Mouse (Mus musculus) hindbrain, embryonic 10.5 days (tissue): ENCODE measurements around the gene Slc45a2. TPM values are rescaled to one million over a fixed set of nuclear protein-coding genes. Genes with fewer than 3 reads are reported as not detected.

ENCODE experiments used
- DNase-seq: peaks from one replicate; pipeline ENCODE4 v3.0.0-alpha.2; 2017; ENCODE audit warnings: low spot score
- H3K27ac ChIP-seq: fragments of 300-500 bp; sonication (generic); 2 replicates; pipeline ENCODE4 v1.5.1; 2016; ENCODE audit warnings: mild to moderate bottlenecking, moderate library complexity
- H3K27me3 ChIP-seq: fragments of 300-500 bp; sonication (generic); 2 replicates; pipeline ENCODE4 v1.6.1; 2016; ENCODE audit warnings: mild to moderate bottlenecking; ENCODE audit not compliant: poor library complexity, insufficient read depth, severe bottlenecking
- H3K36me3 ChIP-seq: fragments of 300-500 bp; sonication (generic); 2 replicates; pipeline ENCODE4 v1.6.1; 2016; ENCODE audit warnings: mild to moderate bottlenecking, moderate library complexity
- H3K4me1 ChIP-seq: fragments of 300-500 bp; sonication (generic); replicated peaks from 2 replicates; pipeline ENCODE4 v1.6.1; 2016; ENCODE audit warnings: mild to moderate bottlenecking
- H3K4me3 ChIP-seq: fragments of 300-500 bp; sonication (generic); 2 replicates; pipeline ENCODE4 v1.5.1; 2016; ENCODE audit warnings: mild to moderate bottlenecking, moderate library complexity
- H3K9me3 ChIP-seq: fragments of 300-500 bp; sonication (generic); 2 replicates; pipeline ENCODE4 v1.6.1; 2016; ENCODE audit warnings: mild to moderate bottlenecking, moderate library complexity
- WGBS: fragments of 180-500 bp; shearing (Covaris S2); methylation state at CpG from one replicate; pipeline ENCODE4 v1.1.7; 2016; 5-methylcytosine and 5-hydroxymethylcytosine counted together
- polyA plus RNA-seq: library from polyadenylated mRNA; unstranded; fragments of >200 nt; fragmentation: Nextera tagmentation; extraction: Ambion mirVana; gene quantifications from 2 replicates; pipeline ENCODE4 v1.2.1, GENCODE M21; 2016

The Slc45a2 gene
- polyA plus RNA-seq, 1 experiment from 2014 or later, result 0.21 TPM

DNA sequence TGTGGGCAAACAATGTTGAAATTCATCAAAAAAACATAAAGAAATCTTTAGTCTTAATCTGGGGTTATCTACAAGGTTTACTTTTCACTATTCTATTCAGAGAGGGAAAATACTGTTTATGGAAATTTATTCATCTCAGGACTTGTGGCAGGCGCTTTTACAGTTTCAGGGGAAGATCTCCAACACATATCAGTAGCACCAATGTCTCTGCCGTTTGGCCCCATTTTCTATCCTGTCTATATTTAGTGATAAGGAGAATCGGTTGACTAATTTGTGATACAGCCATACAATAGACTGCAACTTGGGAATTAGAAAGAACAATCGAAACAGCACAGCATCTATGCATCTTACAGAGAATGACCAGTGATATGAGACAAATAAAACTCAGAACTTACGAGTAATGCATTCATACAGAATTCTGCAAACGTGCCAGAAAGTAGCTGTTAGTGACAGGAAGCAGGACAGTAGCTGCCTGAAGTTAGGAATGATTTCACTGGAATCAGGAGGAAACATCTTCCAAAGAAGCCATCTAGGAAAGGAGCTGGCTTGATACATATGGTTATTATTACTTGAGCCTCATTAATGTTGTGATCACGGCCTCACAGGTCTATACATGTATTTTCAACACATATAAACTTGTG is 54.0 kb downstream of the Slc45a2 start:
- no peaks in the 10 kb centered on the region for H3K9me3 ChIP-seq
- peaks cover 8% of the 10 kb centered on the region for H3K4me1 ChIP-seq
- H3K4me3 ChIP-seq, result no peak overlapping the region
- 84% methylated on average over 7 of the region's 7 CpGs for WGBS
- no peaks in the 10 kb centered on the region for H3K27me3 ChIP-seq
- no peaks in the 10 kb centered on the region for H3K36me3 ChIP-seq
- H3K27ac ChIP-seq, result no peak overlapping the region
- no peak for DNase-seq

DNA sequence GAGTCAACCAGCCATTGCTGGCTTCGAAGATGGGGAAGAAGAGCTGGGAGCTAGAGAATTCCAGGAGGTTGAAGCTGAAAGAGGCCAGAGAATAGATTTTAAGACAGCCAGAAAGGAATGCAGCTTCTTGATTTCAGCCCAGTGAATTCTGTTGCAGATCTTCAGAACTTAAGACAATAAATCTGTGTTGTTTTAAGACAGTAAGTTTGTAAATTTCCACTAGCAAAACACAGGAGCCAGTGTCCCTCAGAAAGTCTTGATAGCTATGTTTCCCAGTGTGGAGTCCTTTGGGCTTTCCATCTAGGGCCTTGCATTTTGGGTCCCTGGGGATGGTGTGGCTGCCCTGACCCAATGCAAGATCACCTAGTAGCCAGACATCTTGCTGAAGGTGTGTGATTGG is 62.4 kb downstream of the Slc45a2 start:
- Histone ChIP-seq H3K9me3 (no peaks in the 10 kb centered on the region), H3K4me1 (peaks cover 39% of the 10 kb centered on the region), H3K27me3 (no peaks in the 10 kb centered on the region), H3K36me3 (no peaks in the 10 kb centered on the region), H3K27ac (no peak overlapping the region), H3K4me3 (no peak overlapping the region)
- no peak for DNase-seq
- 91% methylated on average over 1 of the region's 1 CpGs for WGBS

DNA sequence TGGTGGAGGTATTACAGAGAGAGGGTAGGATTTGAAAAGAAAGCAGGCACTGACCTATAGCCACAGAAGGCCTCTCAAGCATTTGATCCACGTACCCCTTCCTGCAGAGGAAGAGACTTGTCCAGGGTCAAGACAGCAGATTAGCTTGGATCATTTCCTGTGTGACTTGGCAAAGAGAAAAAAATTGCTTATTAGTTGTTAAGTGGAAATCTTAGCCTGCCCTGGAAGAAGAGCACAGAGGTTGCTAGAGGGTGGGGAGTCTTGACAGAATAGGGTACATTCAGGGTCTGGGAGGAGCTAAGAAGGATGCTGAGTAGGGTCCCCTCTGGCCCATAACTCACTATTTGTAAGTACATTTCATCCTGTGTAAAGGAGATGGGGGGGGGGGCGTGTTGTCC is 63.6 kb downstream of the Slc45a2 start:
- no peaks in the 10 kb centered on the region for H3K36me3 ChIP-seq
- H3K27me3 ChIP-seq, result no peaks in the 10 kb centered on the region
- WGBS, result 14% methylated on average over 2 of the region's 2 CpGs
- no peaks in the 10 kb centered on the region for H3K9me3 ChIP-seq
- peak; percentile 17 for DNase-seq
- H3K4me3 ChIP-seq, result peak overlapping the region; percentile 52
- H3K27ac ChIP-seq, result peak overlapping the region; percentile 86
- H3K4me1 ChIP-seq, result peaks cover 39% of the 10 kb centered on the region

DNA sequence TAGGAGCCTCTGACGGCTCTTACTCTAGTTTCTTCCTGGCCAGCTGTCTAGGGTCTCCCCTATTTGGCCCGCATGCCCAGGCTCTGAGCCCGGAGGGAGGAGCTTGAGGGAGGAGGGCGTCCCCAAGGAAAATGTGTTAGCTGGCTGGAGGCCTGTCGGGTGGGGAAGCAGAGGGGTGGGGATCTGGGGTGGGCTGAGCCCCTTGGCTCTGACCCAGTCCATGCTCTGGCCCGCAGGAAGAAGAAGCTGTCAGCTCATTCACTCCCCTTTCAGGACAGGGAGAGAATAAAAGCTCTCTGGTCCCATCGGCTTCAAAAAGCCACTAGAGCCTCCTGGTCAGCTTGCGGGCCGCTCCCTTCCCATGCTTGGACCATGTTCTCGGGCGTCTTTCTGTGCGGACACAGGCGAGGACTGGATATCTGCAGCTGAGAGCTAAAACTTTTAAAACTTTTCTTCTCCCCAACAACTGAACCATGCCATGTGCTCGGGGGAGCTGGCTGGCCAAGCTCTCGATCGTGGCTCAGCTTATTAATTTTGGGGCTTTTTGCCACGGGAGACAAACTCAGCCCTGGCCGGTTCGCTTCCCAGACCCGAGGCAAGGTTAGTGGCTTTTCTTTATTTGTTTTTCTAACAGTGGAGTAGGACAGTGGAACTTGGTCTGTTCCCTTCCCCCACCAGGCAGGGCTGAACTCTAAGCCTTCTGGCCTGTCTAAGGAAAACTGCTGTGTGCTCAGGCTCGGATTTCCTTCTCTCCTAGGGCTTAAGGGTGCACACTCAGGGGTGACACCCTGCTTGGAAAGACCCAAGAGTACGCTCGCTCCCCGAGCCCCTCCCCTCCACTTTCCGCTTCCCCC is 64.3 kb downstream of the Slc45a2 start, which contains the start of gene Adamts12:
TSS of gene Adamts12 (plus strand) at position 233 of the 854 bp plus-strand sequence.
- Histone ChIP-seq H3K27ac (peak within 1 kb of the TSS; percentile 86), H3K9me3 (no peaks in the 10 kb centered on the region), H3K27me3 (no peaks in the 10 kb centered on the region), H3K4me1 (peaks cover 39% of the 10 kb centered on the region), H3K36me3 (no peaks in the 10 kb centered on the region), H3K4me3 (peak within 1 kb of the TSS; percentile 52)
- 1% methylated on average over 25 of the region's 25 CpGs for WGBS
- DNase-seq, result peak; percentile 63

GRCm38 (mm10) chr15:11065528-11066171 is 65.1 kb downstream of the Slc45a2 start:
- no peaks in the 10 kb centered on the region for H3K27me3 ChIP-seq
- no peaks in the 10 kb centered on the region for H3K9me3 ChIP-seq
- WGBS, result 4% methylated on average over 9 of the region's 9 CpGs
- DNase-seq, result peak; percentile 25
- H3K4me3 ChIP-seq, result peak overlapping the region; percentile 52
- H3K36me3 ChIP-seq, result no peaks in the 10 kb centered on the region
- peak overlapping the region; percentile 86 for H3K27ac ChIP-seq
- peaks cover 39% of the 10 kb centered on the region for H3K4me1 ChIP-seq

DNA sequence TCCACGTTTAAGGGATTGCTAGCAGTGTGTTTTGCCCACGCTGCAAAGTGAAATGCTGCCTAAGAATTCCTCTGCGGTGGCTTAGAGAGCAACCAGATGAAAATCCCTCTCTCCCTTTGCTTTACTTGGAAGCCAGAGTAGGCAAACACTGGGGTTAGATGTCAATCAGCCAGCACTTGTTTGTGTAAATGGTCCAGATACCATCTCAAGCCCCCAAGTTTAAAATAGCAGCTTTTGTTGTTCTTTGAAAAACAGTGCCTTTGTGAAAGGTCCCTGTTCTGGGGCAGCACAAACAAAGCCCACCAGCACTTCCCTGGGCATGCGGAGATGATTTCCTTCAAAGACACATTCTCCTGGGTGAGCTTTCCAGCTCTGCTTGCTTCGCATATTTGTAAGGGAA is 65.8 kb downstream of the Slc45a2 start:
- Histone ChIP-seq H3K4me3 (peak overlapping the region; percentile 52), H3K27me3 (no peaks in the 10 kb centered on the region), H3K27ac (peak overlapping the region; percentile 86), H3K36me3 (no peaks in the 10 kb centered on the region), H3K4me1 (peaks cover 39% of the 10 kb centered on the region), H3K9me3 (no peaks in the 10 kb centered on the region)
- DNase-seq, result peak; percentile 37
- WGBS, result 5% methylated on average over 5 of the region's 5 CpGs

- Histone ChIP-seq H3K4me3 (no peak overlapping the region), H3K9me3 (no peaks in the 10 kb centered on the region), H3K4me1 (peaks cover 39% of the 10 kb centered on the region), H3K36me3 (no peaks in the 10 kb centered on the region), H3K27ac (no peak overlapping the region), H3K27me3 (no peaks in the 10 kb centered on the region)
- no peak for DNase-seq
- WGBS, result 88% methylated on average over 7 of the region's 7 CpGs
These were observed 67.4 kb downstream of the Slc45a2 start for GRCm38 (mm10) chr15:11067891-11068290.

- WGBS, result 85% methylated on average over 3 of the region's 3 CpGs
- H3K4me1 ChIP-seq, result no peaks in the 10 kb centered on the region
- H3K4me3 ChIP-seq, result no peak overlapping the region
- no peak overlapping the region for H3K27ac ChIP-seq
- no peaks in the 10 kb centered on the region for H3K9me3 ChIP-seq
- DNase-seq, result no peak
- no peaks in the 10 kb centered on the region for H3K27me3 ChIP-seq
- H3K36me3 ChIP-seq, result no peaks in the 10 kb centered on the region
These were observed 75.3 kb downstream of the Slc45a2 start for GRCm38 (mm10) chr15:11075726-11076361.

Other genes starting within 250 kb of the Slc45a2 start
- 2.9 and 5.0 TPM in 2 replicates for gene C1qtnf3, start 48.4 kb upstream of the Slc45a2 start, polyA plus RNA-seq
- gene Amacr, start 19.0 kb upstream of the Slc45a2 start, polyA plus RNA-seq, result 12.1 and 12.8 TPM in 2 replicates
- gene Rxfp3, start 37.3 kb downstream of the Slc45a2 start, polyA plus RNA-seq, result 0.86 and 0.92 TPM in 2 replicates
- 2.1 and 2.3 TPM in 2 replicates for gene Adamts12, start 64.1 kb downstream of the Slc45a2 start, polyA plus RNA-seq